Mouse (Mus musculus) heart, embryonic 14.5 days (tissue): ENCODE results near the gene Pik3r2. TPM values are rescaled to one million over a fixed set of nuclear protein-coding genes. Genes with fewer than 3 reads are reported as not detected.

Source experiments
- ATAC-seq: fragments of 200-750 bp; cut with Nextera tagmentation; 2 replicates; pipeline ENCODE4 v1.8.0; 2017; ENCODE audit warnings: low read depth, moderate TSS enrichment; ENCODE audit not compliant: insufficient number of reproducible peaks, insufficient read depth, low FRiP score
- H3K27ac ChIP-seq, 2 experiments: fragments of 200-500 bp in 1 of 2; fragments of 300-500 bp in 1 of 2; sonication (generic) in 1 of 2; replicated peaks in 1 of 2; 2 replicates each; pipeline ENCODE4 v1.5.1; 2012 to 2014; ENCODE audit warnings: low read depth in 2 of 2, low read length in 2 of 2, control low read depth in 1 of 2, mild to moderate bottlenecking in 1 of 2, mixed read lengths in 1 of 2; ENCODE audit not compliant: control insufficient read depth in 1 of 2, insufficient read depth in 1 of 2
- H3K27me3 ChIP-seq: fragments of 300-500 bp; sonication (generic); 2 replicates; pipeline ENCODE4 v1.6.1; 2014; ENCODE audit warnings: mild to moderate bottlenecking, low read length, control low read depth; ENCODE audit not compliant: control insufficient read depth, insufficient read depth
- H3K36me3 ChIP-seq: fragments of 300-500 bp; sonication (generic); 2 replicates; pipeline ENCODE4 v1.6.1; 2014; ENCODE audit warnings: mild to moderate bottlenecking, control low read depth, low read length, mixed read lengths; ENCODE audit not compliant: control insufficient read depth, insufficient read depth
- H3K4me1 ChIP-seq, 2 experiments: fragments of 200-500 bp in 1 of 2; fragments of 300-500 bp in 1 of 2; sonication (generic) in 1 of 2; 2 replicates each; pipeline ENCODE4 v1.6.1; 2012 to 2014; ENCODE audit warnings: low read length in 2 of 2, control low read depth in 1 of 2, mixed read lengths in 1 of 2; ENCODE audit not compliant: control insufficient read depth in 2 of 2, insufficient read depth in 2 of 2
- H3K4me2 ChIP-seq: fragments of 300-500 bp; sonication (generic); 2 replicates; pipeline ENCODE4 v1.6.1; 2014; ENCODE audit warnings: mild to moderate bottlenecking, low read length
- H3K4me3 ChIP-seq, 2 experiments: fragments of 200-500 bp in 1 of 2; fragments of 300-500 bp in 1 of 2; sonication (generic) in 1 of 2; 2 replicates each; pipeline ENCODE4 v1.5.1; 2012 to 2014; ENCODE audit warnings: low read length in 2 of 2, mild to moderate bottlenecking in 2 of 2, control low read depth in 1 of 2, low read depth in 1 of 2, moderate library complexity in 1 of 2; ENCODE audit not compliant: control insufficient read depth in 1 of 2, insufficient read depth in 1 of 2
- H3K9ac ChIP-seq: fragments of 300-500 bp; sonication (generic); 2 replicates; pipeline ENCODE4 v1.6.1; 2014; ENCODE audit warnings: mild to moderate bottlenecking, low read length
- H3K9me3 ChIP-seq: fragments of 300-500 bp; sonication (generic); 2 replicates; pipeline ENCODE4 v1.6.1; 2016; ENCODE audit warnings: low read length, control low read depth; ENCODE audit not compliant: control insufficient read depth
- WGBS: fragments of 180-500 bp; shearing (Covaris S2); extraction: QIAGEN DNeasy Blood & Tissue Kit; methylation state at CpG from one replicate; pipeline ENCODE4 v1.1.7; 2014; 5-methylcytosine and 5-hydroxymethylcytosine counted together
- microRNA-seq: library from miRNA; unstranded; fragments of <30 nt; microRNA quantifications from one replicate; pipeline ENCODE4, GENCODE M21; 2016
- polyA plus RNA-seq: library from polyadenylated mRNA; unstranded; fragments of >200 nt; fragmentation: Nextera tagmentation; extraction: Ambion mirVana; gene quantifications from 2 replicates; pipeline ENCODE4 v1.2.1, GENCODE M21; 2014

The Pik3r2 gene
- polyA plus RNA-seq, 1 experiment from 2014 or later: 26.7 TPM

DNA sequence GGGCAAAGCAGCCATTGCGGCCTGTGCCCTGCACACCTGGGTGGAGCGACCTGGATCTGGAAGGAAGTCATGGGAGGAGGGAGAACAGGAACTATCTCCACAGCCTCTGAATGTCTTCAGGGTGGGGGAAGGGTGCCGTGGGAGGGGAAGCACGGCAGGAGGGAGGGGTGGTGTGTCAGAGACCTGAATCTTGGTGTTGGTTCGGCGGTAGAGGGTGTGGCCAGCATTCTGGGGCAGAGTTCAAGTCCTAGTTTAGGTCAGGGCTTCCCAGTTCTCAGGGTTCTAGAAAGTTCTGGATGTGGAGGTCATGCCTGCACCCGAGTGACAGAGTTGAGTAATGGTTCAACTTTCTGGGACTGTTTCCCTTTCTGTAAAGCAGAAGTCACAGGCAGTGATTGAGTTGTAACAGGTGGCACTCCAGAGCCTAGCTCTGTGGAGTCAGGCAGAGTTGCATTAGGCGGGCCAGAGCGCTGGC, 56.7 kb downstream of the Pik3r2 start:
- no peak overlapping the region for H3K9ac ChIP-seq
- no peak overlapping the region for H3K4me3 ChIP-seq
- H3K36me3 ChIP-seq: no peaks in the 10 kb centered on the region
- H3K9me3 ChIP-seq: no peaks in the 10 kb centered on the region
- H3K4me2 ChIP-seq: no peak overlapping the region
- H3K27ac ChIP-seq: no peak overlapping the region
- ATAC-seq: no peak
- peaks cover 19% of the 10 kb centered on the region; the same call in 1 of the 2 replicates for H3K27me3 ChIP-seq
- no peaks in the 10 kb centered on the region for H3K4me1 ChIP-seq
- 60% methylated on average over 9 of the region's 9 CpGs for WGBS

DNA sequence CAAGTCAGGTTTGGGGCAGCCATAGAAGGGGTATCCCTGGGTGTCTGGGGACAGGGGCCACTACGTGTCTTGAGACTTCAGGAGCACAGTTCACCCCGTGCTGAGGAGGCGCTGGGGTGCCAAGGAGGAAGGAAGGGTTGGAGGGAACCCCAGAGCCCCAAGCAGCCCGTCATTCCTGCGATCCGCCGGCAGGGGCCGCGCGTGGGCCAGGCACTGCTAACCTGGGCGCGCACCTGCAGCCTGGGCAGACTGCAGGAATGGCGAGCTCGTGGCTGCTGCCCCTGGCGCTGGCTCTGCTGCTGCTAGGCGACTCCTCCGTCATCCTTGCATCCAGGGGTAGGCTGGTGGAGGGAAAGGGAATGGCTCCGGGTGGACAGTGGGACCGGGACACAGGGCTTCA, 58.2 kb downstream of the Pik3r2 start, which contains the start of gene Gm3336:
Gm3336 (plus strand) TSS at position 247 of the 400 bp plus-strand sequence.
- ATAC-seq: no peak
- Histone ChIP-seq H3K27me3 (peaks cover 19% of the 10 kb centered on the region; the same call in 1 of the 2 replicates), H3K4me3 (no peak within 1 kb of the TSS), H3K9ac (no peak within 1 kb of the TSS), H3K4me1 (no peaks in the 10 kb centered on the region), H3K4me2 (no peak within 1 kb of the TSS), H3K9me3 (no peaks in the 10 kb centered on the region), H3K27ac (no peak within 1 kb of the TSS), H3K36me3 (no peaks in the 10 kb centered on the region)
- 2% methylated on average over 19 of the region's 19 CpGs for WGBS

Small RNA genes within 50 kb of the gene (microRNA-seq; reads per million reads assigned to microRNA genes)
- 1.1 reads per million for gene Mir7240

Other genes starting within 250 kb of the Pik3r2 start
- gene Fkbp8, start 249.0 kb downstream of the Pik3r2 start, polyA plus RNA-seq: 189 and 209 TPM in 2 replicates
- 79.3 and 85.7 TPM in 2 replicates for gene Kxd1, start 248.8 kb downstream of the Pik3r2 start, polyA plus RNA-seq
- 13.0 and 13.2 TPM in 2 replicates for gene Ell, start 237.3 kb downstream of the Pik3r2 start, polyA plus RNA-seq
- gene Isyna1, start 182.3 kb downstream of the Pik3r2 start, polyA plus RNA-seq: 59.5 and 69.8 TPM in 2 replicates
- gene Ssbp4, start 167.8 kb downstream of the Pik3r2 start, polyA plus RNA-seq: 83.7 and 85.8 TPM in 2 replicates
- 1.3 and 3.2 TPM in 2 replicates for gene Lrrc25, start 160.6 kb downstream of the Pik3r2 start, polyA plus RNA-seq
- gene Gdf15, start 144.3 kb downstream of the Pik3r2 start, polyA plus RNA-seq: 1.1 TPM in 2 replicates
- gene Pgpep1, start 116.3 kb downstream of the Pik3r2 start, polyA plus RNA-seq: 39.7 and 46.6 TPM in 2 replicates
- gene Lsm4, start 103.5 kb downstream of the Pik3r2 start, polyA plus RNA-seq: 316 and 334 TPM in 2 replicates
- gene Jund, start 77.8 kb downstream of the Pik3r2 start, polyA plus RNA-seq: 122 and 137 TPM in 2 replicates
- gene Iqcn, start 73.3 kb downstream of the Pik3r2 start, polyA plus RNA-seq: not detected in 2 replicates
- not detected in 2 replicates for gene Gm3336, start 58.2 kb downstream of the Pik3r2 start, polyA plus RNA-seq
- 0.08 and 0.23 TPM in 2 replicates for gene Pde4c, start 53.0 kb downstream of the Pik3r2 start, polyA plus RNA-seq
- 24.1 and 25.7 TPM in 2 replicates for gene Rab3a, start 22.0 kb downstream of the Pik3r2 start, polyA plus RNA-seq
- 44.0 and 47.4 TPM in 2 replicates for gene Mpv17l2, start 15.8 kb downstream of the Pik3r2 start, polyA plus RNA-seq
- 6.7 and 9.4 TPM in 2 replicates for gene Mast3, start 28.3 kb upstream of the Pik3r2 start, polyA plus RNA-seq
- gene Il12rb1, start 31.7 kb upstream of the Pik3r2 start, polyA plus RNA-seq: 0.09 TPM in 1 of 2 replicates, not detected in the other
- gene Arrdc2, start 63.0 kb upstream of the Pik3r2 start, polyA plus RNA-seq: 2.5 and 2.8 TPM in 2 replicates
- gene Kcnn1, start 86.5 kb upstream of the Pik3r2 start, polyA plus RNA-seq: 1.8 and 2.2 TPM in 2 replicates
- gene Ccdc124, start 97.2 kb upstream of the Pik3r2 start, polyA plus RNA-seq: 78.5 and 78.7 TPM in 2 replicates
- not detected in 2 replicates for gene Slc5a5, start 116.0 kb upstream of the Pik3r2 start, polyA plus RNA-seq
- gene Rpl18a, start 120.7 kb upstream of the Pik3r2 start, polyA plus RNA-seq: 3,308 and 3,796 TPM in 2 replicates
- 24.8 and 29.9 TPM in 2 replicates for gene Map1s, start 129.2 kb upstream of the Pik3r2 start, polyA plus RNA-seq